In genomic region chr4:87079305-87079704, GRCm38 (mm10) we compare ENCODE assay signal across 21 mouse cellular contexts.
A peak's percentile ranks its signal among the peaks of the same experiment; 100 is the strongest.
DNase-seq lines count a peak whose midpoint lies in the region; ATAC-seq and TF ChIP-seq lines count a peak whose summit lies in the region.
"Had no signal": no experiment of that assay in that cellular context is flagged by ENCODE, and none has a peak within 500 bp of the region (broad histone marks: within the 10 kb centered on the region; RNA-seq: fewer than 3 reads in every experiment).

No protein-coding gene starts in this region.

- H3K27me3 ChIP-seq in kidney, embryonic 14.5 days (ENCODE audit: control insufficient read depth, insufficient read depth, low read length), result no peaks in the 10 kb centered on the region
- H3K27me3 ChIP-seq: embryonic facial prominence, embryonic 15.5 days; forebrain, embryonic 12.5 days had no signal

- no peak for ATAC-seq in kidney, embryonic 14.5 days (ENCODE audit: low FRiP score, low TSS enrichment)
- ATAC-seq: forebrain, embryonic 14.5 days; forebrain, embryonic 16.5 days had no signal

- no peak overlapping the region for H3K9ac ChIP-seq in kidney, embryonic 14.5 days (ENCODE audit: low read depth, low read length)
- H3K9ac ChIP-seq: embryonic facial prominence, embryonic 13.5 days; embryonic facial prominence, embryonic 15.5 days; forebrain, embryonic 12.5 days had no signal

- no peaks in the 10 kb centered on the region for H3K36me3 ChIP-seq in kidney, embryonic 14.5 days (ENCODE audit: control insufficient read depth, insufficient read depth, low read length)
- H3K36me3 ChIP-seq: embryonic facial prominence, embryonic 13.5 days; embryonic facial prominence, embryonic 15.5 days; forebrain, embryonic 10.5 days; forebrain, embryonic 12.5 days had no signal

- no peak overlapping the region for H3K4me3 ChIP-seq in kidney, embryonic 14.5 days (ENCODE audit: low read length)
- H3K4me3 ChIP-seq in layer of hippocampus, adult 2 months, result no peak overlapping the region
- H3K4me3 ChIP-seq: embryonic facial prominence, embryonic 13.5 days; embryonic facial prominence, embryonic 15.5 days; erythroblast, embryonic 14.5 days; forebrain, embryonic 10.5 days; forebrain, embryonic 12.5 days had no signal

- no peaks in the 10 kb centered on the region for H3K4me1 ChIP-seq in kidney, embryonic 14.5 days (ENCODE audit: control insufficient read depth, insufficient read depth, low read length)
- H3K4me1 ChIP-seq: embryonic facial prominence, embryonic 15.5 days; forebrain, embryonic 10.5 days; forebrain, embryonic 12.5 days had no signal

- DNase-seq in kidney, adult 9 months, result peak; percentile 37
- DNase-seq in layer of hippocampus, adult 2 months (ENCODE audit: low spot score in 2 of 2), result no peak
- no peak for DNase-seq in layer of hippocampus, postnatal 10 days (ENCODE audit: low spot score in 2 of 2)
- DNase-seq: adrenal gland, adult 2 months; adrenal gland, postnatal 10 days; adrenal gland, postnatal 25 days; cerebellum, adult 11 months; cerebellum, adult 18-20 months; cerebellum, adult 8-10 months; cerebellum, adult 9-11 months; cerebellum, postnatal 14 days; cerebellum, postnatal 36 days; embryo, embryonic 11 days had no signal

- H3K27ac ChIP-seq in kidney, embryonic 14.5 days (ENCODE audit: low read depth, low read length), result no peak overlapping the region
- peak overlapping the region; percentile 24; the same call in 1 of the 2 replicates for H3K27ac ChIP-seq in layer of hippocampus, adult 2 months
- H3K27ac ChIP-seq: embryonic facial prominence, embryonic 13.5 days; embryonic facial prominence, embryonic 15.5 days; forebrain, embryonic 10.5 days; forebrain, embryonic 12.5 days had no signal

- 82% methylated on average over 4 of the region's 4 CpGs for WGBS in kidney, embryonic 14.5 days

- no peaks in the 10 kb centered on the region for H3K9me3 ChIP-seq in kidney, embryonic 14.5 days (ENCODE audit: control insufficient read depth, low read length)
- H3K9me3 ChIP-seq: embryonic facial prominence, embryonic 13.5 days; embryonic facial prominence, embryonic 15.5 days; forebrain, embryonic 10.5 days; forebrain, embryonic 12.5 days had no signal

- H3K4me2 ChIP-seq in kidney, embryonic 14.5 days (replicated peaks; ENCODE audit: low read depth, low read length), result no peak overlapping the region
- H3K4me2 ChIP-seq: embryonic facial prominence, embryonic 13.5 days; embryonic facial prominence, embryonic 15.5 days; forebrain, embryonic 12.5 days had no signal

- TF ChIP-seq CTCF in layer of hippocampus, adult 2 months (conservative IDR thresholded peaks at IDR 0.05), result no peak
